Mouse (Mus musculus): Measurements from ENCODE around the gene 4930544D05Rik.

- TF ChIP-seq POLR2A (IDR thresholded peaks at IDR 0.05; ENCODE audit: extremely low read depth, insufficient read depth, low read length): no peak
- peak; percentile 45 for TF ChIP-seq CTCF (IDR thresholded peaks at IDR 0.05; ENCODE audit: low read depth, low read length)
Measured at GRCm38 (mm10) chr11:70612505-70612904, 3.1 kb upstream of the 4930544D05Rik start.

Measured in liver, adult 2 months (tissue).